Mouse (Mus musculus): Measurements from ENCODE around the gene Camk1g. TPM values are rescaled to one million over a fixed set of nuclear protein-coding genes. Genes with fewer than 3 reads are reported as not detected.

The Camk1g gene
- polyA plus RNA-seq (2014; fragmentation: Illumina TruSeq; extraction: RNeasy Lipid Tissue Mini Kit (QIAGEN cat#74804); ENCODE audit: low read depth, low replicate concordance), result 0.58 TPM

GRCm38 (mm10) chr1:193370096-193370495 lies at the start of gene Camk1g:
Camk1g (minus strand) TSS chr1:193370298.

Other genes starting within 250 kb of the Camk1g start
- gene Diexf, start 240.0 kb downstream of the Camk1g start, polyA plus RNA-seq (2014; fragmentation: Illumina TruSeq; extraction: RNeasy Lipid Tissue Mini Kit (QIAGEN cat#74804); ENCODE audit: low read depth, low replicate concordance), result 8.2 TPM
- 22.4 TPM for gene Irf6, start 217.2 kb downstream of the Camk1g start, polyA plus RNA-seq (2014; fragmentation: Illumina TruSeq; extraction: RNeasy Lipid Tissue Mini Kit (QIAGEN cat#74804); ENCODE audit: low read depth, low replicate concordance)
- gene A130010J15Rik, start 202.3 kb downstream of the Camk1g start, polyA plus RNA-seq (2014; fragmentation: Illumina TruSeq; extraction: RNeasy Lipid Tissue Mini Kit (QIAGEN cat#74804); ENCODE audit: low read depth, low replicate concordance), result 6.3 TPM
- gene Traf3ip3, start 168.6 kb downstream of the Camk1g start, polyA plus RNA-seq (2014; fragmentation: Illumina TruSeq; extraction: RNeasy Lipid Tissue Mini Kit (QIAGEN cat#74804); ENCODE audit: low read depth, low replicate concordance), result 1.5 TPM
- 6.2 TPM for gene Lamb3, start 162.6 kb downstream of the Camk1g start, polyA plus RNA-seq (2014; fragmentation: Illumina TruSeq; extraction: RNeasy Lipid Tissue Mini Kit (QIAGEN cat#74804); ENCODE audit: low read depth, low replicate concordance)
- gene Hsd11b1, start 106.2 kb downstream of the Camk1g start, polyA plus RNA-seq (2014; fragmentation: Illumina TruSeq; extraction: RNeasy Lipid Tissue Mini Kit (QIAGEN cat#74804); ENCODE audit: low read depth, low replicate concordance), result 92.2 TPM
- 225 TPM for gene G0s2, start 97.1 kb downstream of the Camk1g start, polyA plus RNA-seq (2014; fragmentation: Illumina TruSeq; extraction: RNeasy Lipid Tissue Mini Kit (QIAGEN cat#74804); ENCODE audit: low read depth, low replicate concordance)

Measured in adipose tissue, adult 10 weeks (tissue).